Mouse (Mus musculus) embryonic fibroblast, embryonic 13.5 days (primary cell): ENCODE data around the gene Aunip.

ENCODE experiments used
- CTCF ChIP-seq: IDR thresholded peaks from 2 replicates; pipeline ENCODE4 v1.5.1; 2011; ENCODE audit warnings: mild to moderate bottlenecking, control low read depth, low read length, moderate library complexity, borderline replicate concordance; ENCODE audit not compliant: insufficient read depth
- POLR2A ChIP-seq: IDR thresholded peaks from 2 replicates; pipeline ENCODE4 v1.6.1; 2011; ENCODE audit warnings: low read depth, mild to moderate bottlenecking, control low read depth, low read length, moderate library complexity

DNA sequence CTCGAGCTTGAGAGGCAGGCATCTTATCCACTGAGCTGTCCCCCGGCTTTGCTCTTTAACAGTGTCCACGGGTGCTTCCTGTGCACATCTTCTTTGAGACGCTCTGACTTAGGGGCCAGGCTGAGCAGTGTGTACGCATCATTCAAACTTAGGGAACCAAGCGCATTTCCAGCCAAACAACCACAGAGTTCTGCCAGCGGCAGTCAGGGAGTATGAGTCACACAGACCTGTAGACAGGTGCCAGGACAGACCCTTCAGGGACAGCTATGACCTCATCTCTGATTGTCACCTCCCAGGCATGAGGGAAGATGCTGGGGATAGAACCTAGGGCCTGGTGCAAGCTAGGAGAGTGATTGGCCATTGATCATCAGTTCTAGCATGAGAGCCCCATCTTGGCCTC is 48.4 kb downstream of the Aunip start:
- TF ChIP-seq CTCF (no peak), POLR2A (no peak)
